Mouse (Mus musculus) left cerebral cortex, adult 18-20 months (tissue): ENCODE results near the gene Olfr229. TPM values are rescaled to one million over a fixed set of nuclear protein-coding genes. Genes with fewer than 3 reads are reported as not detected.
"Not testable (repeated sequence)": the region's sequence is repeated elsewhere in the genome, so short reads cannot be mapped to it uniquely, and the experiment has no call there.

Experiments
- DNase-seq, 2 experiments: peaks; one replicate each; pipeline ENCODE4 v3.0.0; 2021 to 2022; ENCODE audit warnings: low spot score in 2 of 2, mixed read lengths in 1 of 2
- long read RNA-seq, 2 experiments: library from polyadenylated mRNA; stranded (forward); transcript quantifications; one replicate each; pipeline ENCODE4 v2.0.0; 2021
- total RNA-seq, 2 experiments: library from RNA; stranded (reverse); gene quantifications; 2 replicates each; pipeline ENCODE4 v1.2.3; 2021

The Olfr229 gene
- total RNA-seq = not detected
- long read RNA-seq, experiment 1 = 0 reads
- long read RNA-seq, experiment 2 = 0 reads

GRCm38 (mm10) chr9:39907036-39907435 is at the start of gene Olfr229:
Gene Olfr229, plus strand, starts transcription at chr9:39907336.
- no peak for DNase-seq

- DNase-seq = no peak
These were observed 41.0 kb upstream of the Olfr229 start, which contains the start of gene Olfr972 for GRCm38 (mm10) chr9:39866122-39866521. Gene Olfr972, plus strand, starts transcription at chr9:39866422.

- DNase-seq = not testable (repeated sequence)
These were observed 35.1 kb upstream of the Olfr229 start for GRCm38 (mm10) chr9:39871986-39872385.

- DNase-seq = not testable (repeated sequence)
These were observed 29.4 kb upstream of the Olfr229 start for GRCm38 (mm10) chr9:39877541-39878396.

- no peak for DNase-seq
These were observed 2.0 kb upstream of the Olfr229 start for GRCm38 (mm10) chr9:39905106-39905505.

GRCm38 (mm10) chr9:39909939-39910338 is 2.8 kb downstream of the Olfr229 start:
- no peak for DNase-seq

GRCm38 (mm10) chr9:39927975-39928836 is 21.1 kb downstream of the Olfr229 start:
- DNase-seq = not testable (repeated sequence)

GRCm38 (mm10) chr9:39928837-39929236 is 21.7 kb downstream of the Olfr229 start:
- not testable (repeated sequence) for DNase-seq

GRCm38 (mm10) chr9:39937201-39937600 is 30.1 kb downstream of the Olfr229 start, which contains the start of gene Olfr974:
Gene Olfr974, plus strand, starts transcription at chr9:39937501.
- no peak for DNase-seq

GRCm38 (mm10) chr9:39951946-39952345 is 44.8 kb downstream of the Olfr229 start, which contains the start of gene Olfr975:
Gene Olfr975, minus strand, starts transcription at chr9:39952046.
- DNase-seq = no peak

- DNase-seq = not testable (repeated sequence)
These were observed 53.9 kb downstream of the Olfr229 start, which contains the start of gene Olfr976 for GRCm38 (mm10) chr9:39961033-39961432. Gene Olfr976, minus strand, starts transcription at chr9:39961133.

Other genes with a start within 250 kb of the Olfr229 start
- not detected for gene Olfr963, start 240.1 kb upstream of the Olfr229 start, total RNA-seq
- not detected for gene Olfr149, start 200.2 kb upstream of the Olfr229 start, total RNA-seq
- gene Olfr965, start 196.0 kb upstream of the Olfr229 start, total RNA-seq = not detected
- not detected for gene Olfr150, start 176.4 kb upstream of the Olfr229 start, total RNA-seq
- gene Olfr967, start 161.1 kb upstream of the Olfr229 start, total RNA-seq = not detected
- not detected for gene Olfr968, start 124.1 kb upstream of the Olfr229 start, total RNA-seq
- gene Olfr969, start 116.4 kb upstream of the Olfr229 start, total RNA-seq = not detected
- gene Olfr970, start 98.5 kb upstream of the Olfr229 start, total RNA-seq = not detected
- gene Olfr971, start 70.5 kb upstream of the Olfr229 start, total RNA-seq = not detected
- gene Olfr972, start 40.9 kb upstream of the Olfr229 start, total RNA-seq = not detected
- gene Olfr974, start 30.2 kb downstream of the Olfr229 start, total RNA-seq = not detected
- not detected for gene Olfr975, start 44.7 kb downstream of the Olfr229 start, total RNA-seq
- not detected for gene Olfr976, start 53.8 kb downstream of the Olfr229 start, total RNA-seq
- gene Olfr978, start 84.8 kb downstream of the Olfr229 start, total RNA-seq = not detected
- gene Olfr979, start 96.1 kb downstream of the Olfr229 start, total RNA-seq = not detected
- not detected for gene Olfr980, start 102.2 kb downstream of the Olfr229 start, total RNA-seq
- gene Olfr981, start 114.1 kb downstream of the Olfr229 start, total RNA-seq = not detected
- not detected for gene Olfr982, start 166.5 kb downstream of the Olfr229 start, total RNA-seq
- not detected for gene Olfr983, start 186.3 kb downstream of the Olfr229 start, total RNA-seq
- not detected for gene Olfr984, start 206.9 kb downstream of the Olfr229 start, total RNA-seq
- not detected for gene Olfr985, start 222.8 kb downstream of the Olfr229 start, total RNA-seq
- not detected for gene Tmem225, start 240.8 kb downstream of the Olfr229 start, total RNA-seq